Mouse (Mus musculus): ENCODE results near the gene Slc6a5. TPM values are rescaled to one million over a fixed set of nuclear protein-coding genes. Genes with fewer than 3 reads are reported as not detected.

The Slc6a5 gene
- polyA plus RNA-seq, 1 experiment = not detected

- Histone ChIP-seq H3K27me3 (ENCODE audit: control insufficient read depth, insufficient read depth, insufficient read length) (no peaks in the 10 kb centered on the region), H3K36me3 (ENCODE audit: control insufficient read depth, insufficient read depth) (no peaks in the 10 kb centered on the region), H3ac (ENCODE audit: control insufficient read depth, insufficient read length) (no peak overlapping the region), H3K4me3 (no peak overlapping the region), H3K79me2 (ENCODE audit: control insufficient read depth, insufficient read depth) (no peaks in the 10 kb centered on the region), H3K4me2 (ENCODE audit: low read depth) (no peak overlapping the region)
- TF ChIP-seq MYOD1 (IDR thresholded peaks at IDR 0.05; ENCODE audit: control insufficient read depth in 1 of 3, insufficient read length in 2 of 3, low read depth in 2 of 3) = no peak
- no peak for TF ChIP-seq REST (IDR thresholded peaks at IDR 0.05; ENCODE audit: insufficient read depth, insufficient read length)
- TF ChIP-seq CEBPB (IDR thresholded peaks at IDR 0.05; ENCODE audit: insufficient read depth, poor library complexity, severe bottlenecking) = no peak
- TF ChIP-seq MYOG (IDR thresholded peaks at IDR 0.05; ENCODE audit: control insufficient read depth in 1 of 3, insufficient read depth in 1 of 3, insufficient read length in 2 of 3, low read depth in 2 of 3) = no peak
- no peak for TF ChIP-seq USF1 (IDR thresholded peaks at IDR 0.05; ENCODE audit: low read depth)
- TF ChIP-seq POLR2AphosphoS2 (IDR thresholded peaks at IDR 0.05; ENCODE audit: insufficient read length, low read depth) = no peak
- TF ChIP-seq POLR2A (IDR thresholded peaks at IDR 0.05; ENCODE audit: insufficient read length, low read depth) = no peak
- TF ChIP-seq TCF12 (IDR thresholded peaks at IDR 0.05; ENCODE audit: insufficient read depth, poor library complexity, severe bottlenecking) = no peak
- no peak for TF ChIP-seq E2F4 (IDR thresholded peaks at IDR 0.05; ENCODE audit: insufficient read depth)
- no peak for TF ChIP-seq MAX (IDR thresholded peaks at IDR 0.05; ENCODE audit: low read depth)
These were observed 89.4 kb downstream of the Slc6a5 start for GRCm38 (mm10) chr7:49999321-49999720.

- Histone ChIP-seq H3K36me3 (ENCODE audit: control insufficient read depth, insufficient read depth) (no peaks in the 10 kb centered on the region), H3K79me2 (ENCODE audit: control insufficient read depth, insufficient read depth) (no peaks in the 10 kb centered on the region), H3K4me3 (no peak overlapping the region), H3K27me3 (ENCODE audit: control insufficient read depth, insufficient read depth, insufficient read length) (no peaks in the 10 kb centered on the region), H3ac (ENCODE audit: control insufficient read depth, insufficient read length) (no peak overlapping the region), H3K4me2 (ENCODE audit: low read depth) (no peak overlapping the region)
- TF ChIP-seq TCF12 (IDR thresholded peaks at IDR 0.05; ENCODE audit: insufficient read depth, poor library complexity, severe bottlenecking) (no peak), MYOG (IDR thresholded peaks at IDR 0.05; ENCODE audit: control insufficient read depth in 1 of 3, insufficient read depth in 1 of 3, insufficient read length in 2 of 3, low read depth in 2 of 3) (no peak), MYOD1 (IDR thresholded peaks at IDR 0.05; ENCODE audit: control insufficient read depth in 1 of 3, insufficient read length in 2 of 3, low read depth in 2 of 3) (no peak), POLR2A (IDR thresholded peaks at IDR 0.05; ENCODE audit: insufficient read length, low read depth) (no peak), E2F4 (IDR thresholded peaks at IDR 0.05; ENCODE audit: insufficient read depth) (no peak), REST (IDR thresholded peaks at IDR 0.05; ENCODE audit: insufficient read depth, insufficient read length) (no peak), CEBPB (IDR thresholded peaks at IDR 0.05; ENCODE audit: insufficient read depth, poor library complexity, severe bottlenecking) (no peak), USF1 (IDR thresholded peaks at IDR 0.05; ENCODE audit: low read depth) (no peak), MAX (IDR thresholded peaks at IDR 0.05; ENCODE audit: low read depth) (no peak), POLR2AphosphoS2 (IDR thresholded peaks at IDR 0.05; ENCODE audit: insufficient read length, low read depth) (no peak), TCF3 (IDR thresholded peaks at IDR 0.05; ENCODE audit: insufficient read length, low read depth) (no peak), SRF (IDR thresholded peaks at IDR 0.05; ENCODE audit: control insufficient read depth, insufficient read length, low read depth) (no peak)
These were observed 95.3 kb downstream of the Slc6a5 start for GRCm38 (mm10) chr7:50005268-50005667.

Other genes with a start within 250 kb of the Slc6a5 start
- gene Htatip2, start 151.0 kb upstream of the Slc6a5 start, polyA plus RNA-seq (2012; fragmentation: generic; extraction: Trizol) = 2.9 TPM
- gene Prmt3, start 131.8 kb upstream of the Slc6a5 start, polyA plus RNA-seq (2012; fragmentation: generic; extraction: Trizol) = 20.3 TPM
- gene Nell1, start 64.7 kb downstream of the Slc6a5 start, polyA plus RNA-seq (2012; fragmentation: generic; extraction: Trizol) = not detected